Mouse (Mus musculus): ENCODE results near the gene Prrg1. TPM values are rescaled to one million over a fixed set of nuclear protein-coding genes. Genes with fewer than 3 reads are reported as not detected.

Prrg1 gene
- 0.24 to 1.1 TPM (median 0.72 TPM) in 4 replicates for total RNA-seq (2023)

GRCm38 (mm10) chrX:78583202-78584004 is at the start of gene Prrg1:
Prrg1 (minus strand) TSS chrX:78583896.

Other genes with a start within 250 kb of the Prrg1 start
- not detected in 4 replicates for gene 4930480E11Rik, start 214.3 kb downstream of the Prrg1 start, total RNA-seq (2023)
- gene Fam47c, start 153.9 kb upstream of the Prrg1 start, total RNA-seq (2023): not detected in 4 replicates

All from B cell, adult 62 days (primary cell).